Mouse (Mus musculus) stomach, embryonic 16.5 days (tissue): Measurements from ENCODE around the gene Luc7l2. TPM values are rescaled to one million over a fixed set of nuclear protein-coding genes. Genes with fewer than 3 reads are reported as not detected.

Source experiments
- ATAC-seq: fragments of 200-750 bp; cut with Nextera tagmentation; 2 replicates; pipeline ENCODE4 v1.8.0; 2017; ENCODE audit warnings: moderate number of reproducible peaks, moderate TSS enrichment; ENCODE audit not compliant: insufficient read depth, low FRiP score
- H3K27ac ChIP-seq: fragments of 300-500 bp; sonication (generic); 2 replicates; pipeline ENCODE4 v1.5.1; 2014; ENCODE audit warnings: low read length
- H3K27me3 ChIP-seq: fragments of 300-500 bp; sonication (generic); 2 replicates; pipeline ENCODE4 v1.6.1; 2014; ENCODE audit warnings: low read length, control low read depth, mixed read lengths; ENCODE audit not compliant: control insufficient read depth, insufficient read depth
- H3K36me3 ChIP-seq: fragments of 300-500 bp; sonication (generic); 2 replicates; pipeline ENCODE4 v1.6.1; 2014; ENCODE audit warnings: low read length; ENCODE audit not compliant: control insufficient read depth, insufficient read depth
- H3K4me1 ChIP-seq: fragments of 300-500 bp; sonication (generic); 2 replicates; pipeline ENCODE4 v1.6.1; 2014; ENCODE audit warnings: low read length, control low read depth, mixed read lengths; ENCODE audit not compliant: control insufficient read depth, insufficient read depth
- H3K4me2 ChIP-seq: fragments of 300-500 bp; sonication (generic); 2 replicates; pipeline ENCODE4 v1.6.1; 2014; ENCODE audit warnings: low read depth, low read length, mixed read lengths
- H3K4me3 ChIP-seq: fragments of 300-500 bp; sonication (generic); replicated peaks from 2 replicates; pipeline ENCODE4 v1.5.1; 2014; ENCODE audit warnings: mild to moderate bottlenecking, low read length
- H3K9ac ChIP-seq: fragments of 300-500 bp; sonication (generic); 2 replicates; pipeline ENCODE4 v1.6.1; 2014; ENCODE audit warnings: low read length
- H3K9me3 ChIP-seq: fragments of 300-500 bp; sonication (generic); replicated peaks from 2 replicates; pipeline ENCODE4 v1.6.1; 2016; ENCODE audit warnings: low read length, control low read depth; ENCODE audit not compliant: control insufficient read depth
- WGBS: fragments of 180-500 bp; shearing (Covaris S2); extraction: QIAGEN DNeasy Blood & Tissue Kit; methylation state at CpG from one replicate; pipeline ENCODE4 v1.1.7; 2014; 5-methylcytosine and 5-hydroxymethylcytosine counted together
- polyA plus RNA-seq: library from polyadenylated mRNA; unstranded; fragments of >200 nt; fragmentation: Nextera tagmentation; extraction: Ambion mirVana; gene quantifications from 2 replicates; pipeline ENCODE4 v1.2.1, GENCODE M21; 2015

Luc7l2 gene
- polyA plus RNA-seq, 1 experiment from 2014 or later = 37.7 TPM

DNA sequence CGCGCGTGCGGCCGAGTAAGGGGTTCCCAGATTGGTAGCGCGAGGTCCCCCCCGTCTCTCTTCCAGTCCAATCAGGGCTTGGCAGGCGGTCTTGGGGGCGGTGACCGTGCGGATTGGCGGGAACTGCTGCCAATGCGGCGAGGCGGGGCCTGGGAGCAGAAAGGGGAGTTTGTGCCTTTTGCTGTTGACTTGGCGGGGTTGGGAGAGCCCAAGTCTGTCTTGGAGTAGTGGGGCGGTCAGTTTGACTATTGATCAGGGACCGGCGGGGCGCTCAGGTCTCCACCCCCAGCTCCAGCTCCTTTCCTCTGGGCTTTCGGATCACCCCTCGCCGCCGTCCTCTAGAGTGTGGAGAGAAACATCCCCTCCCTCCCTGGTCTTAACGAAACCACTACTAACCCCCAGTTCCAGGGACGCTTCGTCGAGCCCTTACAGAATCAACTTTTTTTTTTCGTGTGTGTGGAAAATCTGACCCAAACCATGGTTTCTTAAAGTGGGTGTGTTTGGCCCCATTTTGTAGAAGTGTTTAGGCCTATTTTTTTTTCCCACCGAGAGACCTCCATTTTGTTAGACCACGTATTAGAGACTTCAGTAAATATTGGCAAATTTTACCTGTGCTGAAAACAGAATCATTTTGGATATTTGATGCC lies 978 bp downstream of the Luc7l2 start:
- Histone ChIP-seq H3K9me3 (no peaks in the 10 kb centered on the region), H3K4me3 (peak overlapping the region; percentile 82), H3K36me3 (no peaks in the 10 kb centered on the region), H3K27ac (peak overlapping the region; percentile 100), H3K4me2 (peak overlapping the region; percentile 59), H3K27me3 (no peaks in the 10 kb centered on the region), H3K4me1 (peaks cover 10% of the 10 kb centered on the region), H3K9ac (peak overlapping the region; percentile 92)
- ATAC-seq = peak; percentile 93
- WGBS = under 1% methylated on average over 32 of the region's 32 CpGs

DNA sequence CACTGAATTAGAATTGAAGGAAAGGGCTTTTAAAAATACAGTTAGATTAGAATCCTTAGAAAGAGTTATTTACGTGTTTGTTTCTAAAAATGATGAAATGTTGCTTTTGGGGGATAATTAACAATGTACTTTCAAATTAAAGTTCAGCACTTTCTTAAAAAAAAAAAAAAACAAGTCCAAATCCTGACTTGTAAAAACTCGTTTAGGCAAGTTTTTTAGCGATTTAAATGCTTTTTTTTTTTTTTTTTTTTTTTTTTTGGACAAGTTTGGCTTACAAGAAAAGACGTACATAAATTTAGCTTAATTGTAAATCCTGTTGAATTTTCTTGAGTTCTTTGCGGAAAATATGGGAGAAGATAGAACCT lies 1.5 kb downstream of the Luc7l2 start:
- H3K9ac ChIP-seq = no peak overlapping the region
- H3K36me3 ChIP-seq = no peaks in the 10 kb centered on the region
- H3K4me2 ChIP-seq = peak overlapping the region; percentile 59
- peak overlapping the region; percentile 82 for H3K4me3 ChIP-seq
- ATAC-seq = no peak
- H3K27me3 ChIP-seq = no peaks in the 10 kb centered on the region
- 12% methylated on average over 5 of the region's 5 CpGs for WGBS
- H3K4me1 ChIP-seq = peaks cover 10% of the 10 kb centered on the region
- H3K9me3 ChIP-seq = no peaks in the 10 kb centered on the region
- no peak overlapping the region for H3K27ac ChIP-seq

DNA sequence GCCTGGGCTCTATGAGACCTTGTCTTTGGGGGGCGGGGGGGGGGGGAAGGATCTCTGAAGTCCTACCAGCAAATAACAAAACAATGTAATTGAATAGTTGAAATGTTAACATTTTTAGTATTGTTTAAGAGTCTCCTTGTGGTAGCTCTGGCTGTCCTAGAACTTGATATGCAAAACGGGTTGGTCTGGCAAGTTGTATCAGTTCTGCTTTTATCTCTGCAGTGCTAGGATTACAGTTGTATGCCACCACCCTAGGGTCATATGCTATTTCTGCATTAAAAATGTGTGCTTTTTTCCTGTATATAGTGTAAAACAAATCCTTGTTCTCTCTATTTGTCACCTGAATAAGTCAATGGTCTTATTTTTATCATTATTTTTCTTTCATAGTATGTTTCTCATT lies 25.0 kb downstream of the Luc7l2 start:
- H3K9me3 ChIP-seq = no peaks in the 10 kb centered on the region
- no peak overlapping the region for H3K9ac ChIP-seq
- peaks cover 20% of the 10 kb centered on the region for H3K36me3 ChIP-seq
- H3K4me3 ChIP-seq = no peak overlapping the region
- no peak overlapping the region for H3K4me2 ChIP-seq
- 61% methylated on average over 2 of the region's 2 CpGs for WGBS
- no peaks in the 10 kb centered on the region for H3K27me3 ChIP-seq
- H3K27ac ChIP-seq = no peak overlapping the region
- ATAC-seq = no peak
- H3K4me1 ChIP-seq = no peaks in the 10 kb centered on the region

DNA sequence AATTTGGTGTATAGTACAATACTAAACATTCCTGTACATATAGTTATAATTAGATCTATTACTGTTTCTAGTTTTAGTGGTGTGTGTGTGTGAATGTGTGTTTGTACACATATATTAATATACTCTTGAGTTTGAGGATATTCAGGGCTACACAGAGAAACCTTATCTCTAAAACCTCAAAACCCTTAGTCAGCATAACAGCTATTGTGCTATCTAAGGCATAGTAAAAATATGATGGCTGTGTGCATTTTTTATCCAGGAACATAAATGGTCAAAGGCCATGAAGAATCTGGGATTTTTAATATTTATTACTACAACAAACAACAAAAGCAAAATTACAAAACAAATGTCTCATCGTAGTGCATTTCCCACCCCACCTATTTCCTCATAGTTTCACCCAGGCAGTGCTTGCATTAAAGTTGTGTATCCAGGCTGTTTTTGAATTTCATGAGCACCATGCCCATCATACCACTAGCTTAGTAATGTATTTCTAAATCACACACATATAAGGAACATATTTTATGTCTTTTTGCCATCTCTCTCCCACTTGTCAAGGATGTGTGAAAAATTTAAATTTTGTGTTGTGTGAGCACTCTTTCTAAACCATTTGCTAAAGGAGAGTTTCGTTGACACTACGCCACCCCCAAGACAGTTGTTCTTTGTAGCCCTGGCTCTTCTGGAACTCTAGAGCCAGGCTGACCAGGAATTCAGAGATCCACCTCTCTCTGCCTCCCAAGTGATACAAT lies 29.2 kb downstream of the Luc7l2 start:
- no peak overlapping the region for H3K9ac ChIP-seq
- 97% methylated on average over 3 of the region's 3 CpGs for WGBS
- no peaks in the 10 kb centered on the region for H3K9me3 ChIP-seq
- no peaks in the 10 kb centered on the region for H3K27me3 ChIP-seq
- H3K4me2 ChIP-seq = no peak overlapping the region
- peaks cover 13% of the 10 kb centered on the region for H3K36me3 ChIP-seq
- no peak overlapping the region for H3K4me3 ChIP-seq
- ATAC-seq = no peak
- no peaks in the 10 kb centered on the region for H3K4me1 ChIP-seq
- no peak overlapping the region for H3K27ac ChIP-seq

DNA sequence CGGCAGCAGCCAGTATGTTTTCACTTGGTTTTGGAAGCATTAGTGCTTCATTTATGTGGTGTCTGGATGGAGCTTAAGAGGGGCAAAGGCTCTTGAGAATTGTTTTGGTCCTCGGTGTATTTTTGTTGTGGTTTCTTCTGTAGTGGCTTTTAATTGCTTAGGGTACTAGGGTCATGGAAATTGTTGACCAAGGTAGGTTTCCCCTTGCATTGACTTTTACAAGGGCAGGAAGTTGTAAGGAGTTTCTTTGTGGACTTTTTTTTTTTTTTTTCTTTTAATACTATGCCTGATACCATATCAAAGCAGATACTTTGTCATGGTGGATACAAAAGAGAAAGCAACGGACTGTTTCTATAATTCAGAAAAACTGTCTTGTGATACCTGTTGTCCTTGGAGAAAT lies 30.6 kb downstream of the Luc7l2 start:
- Histone ChIP-seq H3K9ac (no peak overlapping the region), H3K36me3 (peaks cover 18% of the 10 kb centered on the region)

DNA sequence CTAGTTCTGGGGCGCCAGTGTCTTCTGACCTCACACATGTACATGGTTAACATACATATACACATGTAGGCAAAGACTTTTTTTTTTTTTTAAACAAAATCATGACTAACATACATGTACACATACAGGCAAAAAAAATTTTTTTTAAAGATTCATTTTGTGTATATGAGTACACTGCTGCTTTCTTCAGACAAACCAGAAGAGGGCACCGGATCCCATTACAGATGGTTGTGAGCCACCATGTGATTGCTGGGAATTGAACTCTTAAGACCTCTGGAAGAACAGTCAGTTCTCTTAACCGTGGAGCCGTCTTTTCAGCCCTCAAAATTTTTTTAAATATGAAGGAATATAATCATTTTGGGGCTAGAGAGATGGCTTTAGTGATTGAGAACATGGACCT lies 46.3 kb downstream of the Luc7l2 start:
- H3K4me3 ChIP-seq = no peak overlapping the region
- H3K9ac ChIP-seq = no peak overlapping the region
- ATAC-seq = no peak
- H3K27me3 ChIP-seq = no peaks in the 10 kb centered on the region
- H3K4me2 ChIP-seq = no peak overlapping the region
- no peak overlapping the region for H3K27ac ChIP-seq
- H3K4me1 ChIP-seq = no peaks in the 10 kb centered on the region
- no peaks in the 10 kb centered on the region for H3K9me3 ChIP-seq
- 86% methylated on average over 4 of the region's 4 CpGs for WGBS
- peaks cover 18% of the 10 kb centered on the region for H3K36me3 ChIP-seq

More for the DNA sequence above, 30.6 kb downstream of the Luc7l2 start:
- WGBS = 85% methylated on average over 3 of the region's 3 CpGs
- no peak overlapping the region for H3K27ac ChIP-seq
- H3K9me3 ChIP-seq = no peaks in the 10 kb centered on the region
- H3K4me3 ChIP-seq = no peak overlapping the region
- H3K4me2 ChIP-seq = no peak overlapping the region
- no peaks in the 10 kb centered on the region for H3K4me1 ChIP-seq
- ATAC-seq = no peak
- H3K27me3 ChIP-seq = no peaks in the 10 kb centered on the region

DNA sequence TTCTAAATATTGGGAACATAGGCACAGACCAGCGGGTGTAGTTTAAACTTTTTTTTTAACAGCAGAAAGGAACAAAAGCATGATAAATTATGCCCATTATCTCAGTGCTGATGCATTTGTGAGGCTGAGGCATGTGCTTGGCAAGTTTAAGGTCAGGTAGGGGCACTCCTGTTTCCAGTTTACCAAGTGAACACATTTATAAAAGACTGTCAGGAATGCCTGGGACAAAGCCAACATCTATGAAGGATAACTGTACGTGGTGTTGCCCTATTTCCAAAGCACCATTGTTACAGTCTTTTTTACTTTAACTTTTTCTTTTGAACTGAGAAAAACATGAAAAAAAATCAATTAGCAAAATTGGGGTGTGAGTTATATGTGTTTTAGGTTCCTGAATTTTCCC lies 58.8 kb downstream of the Luc7l2 start:
- Histone ChIP-seq H3K4me2 (no peak overlapping the region), H3K27me3 (no peaks in the 10 kb centered on the region), H3K36me3 (peaks cover 13% of the 10 kb centered on the region; the same call in 1 of the 2 replicates), H3K4me3 (no peak overlapping the region), H3K4me1 (no peaks in the 10 kb centered on the region), H3K9ac (no peak overlapping the region), H3K27ac (no peak overlapping the region), H3K9me3 (no peaks in the 10 kb centered on the region)
- no peak for ATAC-seq
- 54% methylated on average over 2 of the region's 2 CpGs for WGBS

DNA sequence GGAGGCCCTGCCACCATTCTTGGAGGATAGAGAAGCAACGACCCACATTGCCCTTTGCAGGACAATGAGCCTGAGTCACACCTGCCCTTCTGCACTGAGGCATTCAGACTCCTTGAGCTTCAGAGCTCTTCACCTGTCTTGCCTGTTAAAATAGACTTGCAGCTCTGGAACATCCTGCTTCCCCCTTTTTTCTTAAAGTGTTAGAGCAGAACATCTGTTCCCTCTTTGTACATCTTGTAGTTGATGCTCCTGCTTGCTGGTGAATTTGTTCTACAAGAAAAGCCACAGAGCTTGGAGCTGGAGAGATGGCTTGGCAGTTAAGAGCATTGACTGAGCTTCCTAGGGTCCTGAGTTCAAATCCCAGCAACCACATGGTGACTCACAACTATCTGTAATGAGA lies 71.3 kb downstream of the Luc7l2 start:
- no peak overlapping the region for H3K4me2 ChIP-seq
- no peak for ATAC-seq
- 83% methylated on average over 1 of the region's 1 CpGs for WGBS
- H3K27ac ChIP-seq = no peak overlapping the region
- no peak overlapping the region for H3K4me3 ChIP-seq
- peaks cover 4% of the 10 kb centered on the region; the same call in 1 of the 2 replicates for H3K9me3 ChIP-seq
- H3K27me3 ChIP-seq = no peaks in the 10 kb centered on the region
- no peak overlapping the region for H3K9ac ChIP-seq
- H3K36me3 ChIP-seq = peaks cover 21% of the 10 kb centered on the region
- H3K4me1 ChIP-seq = no peaks in the 10 kb centered on the region

DNA sequence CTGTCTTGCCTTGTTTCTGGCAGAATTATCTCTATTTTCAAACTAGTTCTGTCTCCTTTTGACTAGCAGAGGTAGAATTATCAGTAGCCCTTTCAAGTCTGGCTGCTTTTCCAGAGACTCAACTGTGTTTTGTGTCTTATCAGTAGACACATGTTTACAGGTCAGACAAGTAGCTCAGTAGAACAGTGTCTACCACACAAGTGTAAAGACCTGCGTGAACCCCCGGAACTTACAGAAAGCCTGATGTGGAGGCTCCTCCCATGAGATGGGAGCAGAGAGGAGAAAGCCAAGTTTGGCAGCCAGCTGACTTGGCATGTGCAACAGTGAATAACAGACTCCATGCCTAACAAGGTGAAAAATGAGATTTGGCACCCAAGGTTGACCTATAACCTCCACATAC lies 72.3 kb downstream of the Luc7l2 start:
- 59% methylated on average over 2 of the region's 2 CpGs for WGBS
- Histone ChIP-seq H3K4me2 (no peak overlapping the region), H3K27me3 (no peaks in the 10 kb centered on the region), H3K36me3 (peaks cover 12% of the 10 kb centered on the region), H3K4me3 (no peak overlapping the region), H3K9ac (no peak overlapping the region), H3K9me3 (no peaks in the 10 kb centered on the region; the same call in 1 of the 2 replicates), H3K4me1 (no peaks in the 10 kb centered on the region), H3K27ac (no peak overlapping the region)
- ATAC-seq = no peak
